Mouse (Mus musculus) liver, embryonic 14.5 days (tissue): ENCODE results near the gene B4galnt2. TPM values are rescaled to one million over a fixed set of nuclear protein-coding genes. Genes with fewer than 3 reads are reported as not detected.
"Not testable (repeated sequence)": the region's sequence is repeated elsewhere in the genome, so short reads cannot be mapped to it uniquely, and the experiment has no call there.

ENCODE experiments used
- ATAC-seq: fragments of 200-750 bp; cut with Nextera tagmentation; 2 replicates; pipeline ENCODE4 v1.8.0; 2017; ENCODE audit warnings: moderate number of reproducible peaks, mild to moderate bottlenecking, moderate library complexity; ENCODE audit not compliant: insufficient read depth
- DNase-seq, 3 experiments: peaks; one replicate each; pipeline ENCODE4 v3.0.0-alpha.2; 2012 to 2013; ENCODE audit warnings: low read depth in 3 of 3, low spot score in 3 of 3
- H3K27ac ChIP-seq: fragments of 300-500 bp; sonication (generic); 2 replicates; pipeline ENCODE4 v1.5.1; 2014; ENCODE audit warnings: moderate library complexity, mild to moderate bottlenecking, control low read depth, inconsistent platforms
- H3K27me3 ChIP-seq: fragments of 300-500 bp; sonication (generic); 2 replicates; pipeline ENCODE4 v1.6.1; 2014; ENCODE audit warnings: mild to moderate bottlenecking, low read length, moderate library complexity; ENCODE audit not compliant: control insufficient read depth, insufficient read depth
- H3K36me3 ChIP-seq: fragments of 300-500 bp; sonication (generic); replicated peaks from 2 replicates; pipeline ENCODE4 v1.6.1; 2014; ENCODE audit warnings: low read depth; ENCODE audit not compliant: control insufficient read depth, insufficient read depth
- H3K4me1 ChIP-seq, 2 experiments: fragments of 200-500 bp in 1 of 2; fragments of 300-500 bp in 1 of 2; sonication (generic) in 1 of 2; replicated peaks; 2 replicates each; pipeline ENCODE4 v1.6.1; 2012 to 2014; ENCODE audit warnings: antibody characterized with exemption in 1 of 2, inconsistent platforms in 1 of 2, low read length in 1 of 2; ENCODE audit not compliant: control insufficient read depth in 2 of 2, insufficient read depth in 2 of 2
- H3K4me2 ChIP-seq: fragments of 300-500 bp; sonication (generic); 2 replicates; pipeline ENCODE4 v1.6.1; 2014; ENCODE audit warnings: low read depth, mild to moderate bottlenecking, control low read depth, moderate library complexity
- H3K4me3 ChIP-seq, 2 experiments: fragments of 200-500 bp in 1 of 2; fragments of 300-500 bp in 1 of 2; sonication (generic) in 1 of 2; 2 replicates each; pipeline ENCODE4 v1.5.1; 2012 to 2014; ENCODE audit warnings: low read depth in 2 of 2, low read length in 2 of 2, mild to moderate bottlenecking in 2 of 2, control low read depth in 1 of 2, inconsistent platforms in 1 of 2, moderate library complexity in 1 of 2; ENCODE audit not compliant: insufficient read depth in 1 of 2
- H3K9ac ChIP-seq: fragments of 300-500 bp; sonication (generic); replicated peaks from 2 replicates; pipeline ENCODE4 v1.6.1; 2014; ENCODE audit warnings: mild to moderate bottlenecking, control low read depth, moderate library complexity
- H3K9me3 ChIP-seq: fragments of 300-500 bp; sonication (generic); 2 replicates; pipeline ENCODE4 v1.6.1; 2016; ENCODE audit warnings: low read length, mixed read lengths; ENCODE audit not compliant: control insufficient read depth
- CTCF ChIP-seq: IDR thresholded peaks from 2 replicates; pipeline ENCODE4 v1.5.1; 2016; ENCODE audit warnings: antibody characterized with exemption, low read depth, control low read depth
- EP300 ChIP-seq: IDR thresholded peaks from 2 replicates; pipeline ENCODE4 v1.6.1; 2016; ENCODE audit warnings: antibody characterized with exemption, low read depth
- WGBS: fragments of 180-500 bp; shearing (Covaris S2); extraction: QIAGEN DNeasy Blood & Tissue Kit; methylation state at CpG from one replicate; pipeline ENCODE4 v1.1.7; 2014; ENCODE audit not compliant: insufficient replicate concordance; 5-methylcytosine and 5-hydroxymethylcytosine counted together
- polyA plus RNA-seq, 2 experiments: library from polyadenylated mRNA; depleted of rRNA in 1 of 2; stranded (reverse) in 1 of 2; unstranded in 1 of 2; fragments of >200 nt; fragmentation: Nextera tagmentation in 1 of 2; extraction: Ambion mirVana in 1 of 2; gene quantifications; 2 replicates each; pipeline versions ENCODE4 v1.2.1 to v1.2.3; 2012 to 2014

The B4galnt2 gene
- polyA plus RNA-seq, 2 experiments = 0.02 to 0.09 TPM

DNA sequence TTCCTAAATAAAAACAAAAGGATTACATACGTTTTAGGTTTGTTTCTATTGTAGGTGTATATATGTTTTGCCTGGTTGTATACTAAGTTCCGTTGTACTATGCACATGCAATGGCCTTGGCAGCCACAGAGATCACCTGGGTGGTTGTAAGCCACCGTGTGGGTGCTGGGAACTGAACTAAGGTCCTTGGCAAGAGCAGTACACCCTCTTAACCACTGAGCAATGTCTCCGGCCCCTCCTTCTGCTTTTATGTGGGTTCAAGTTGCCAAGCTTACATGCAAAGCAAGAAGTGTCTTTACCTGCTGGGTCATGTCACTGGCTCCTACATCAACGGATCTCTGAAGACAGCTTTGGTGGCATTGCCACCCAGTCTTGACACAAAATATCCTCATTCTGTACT, 38.6 kb upstream of the B4galnt2 start:
- ATAC-seq = no peak
- H3K27ac ChIP-seq = no peak overlapping the region
- TF ChIP-seq CTCF (no peak), EP300 (no peak)
- H3K9ac ChIP-seq = no peak overlapping the region
- H3K4me1 ChIP-seq = no peaks in the 10 kb centered on the region
- DNase-seq = no peak
- H3K36me3 ChIP-seq = no peaks in the 10 kb centered on the region
- H3K27me3 ChIP-seq = no peaks in the 10 kb centered on the region
- H3K9me3 ChIP-seq = no peaks in the 10 kb centered on the region
- 59% methylated on average over 5 of the region's 5 CpGs for WGBS
- H3K4me2 ChIP-seq = no peak overlapping the region
- no peak overlapping the region for H3K4me3 ChIP-seq

- H3K9ac ChIP-seq = no peak overlapping the region
- no peaks in the 10 kb centered on the region for H3K9me3 ChIP-seq
- H3K36me3 ChIP-seq = no peaks in the 10 kb centered on the region
- WGBS = 66% methylated on average over 13 of the region's 13 CpGs
- ATAC-seq (no peak), DNase-seq (no peak)
- H3K4me2 ChIP-seq = no peak overlapping the region
- TF ChIP-seq CTCF = no peak
- no peak for TF ChIP-seq EP300
- H3K27me3 ChIP-seq = no peaks in the 10 kb centered on the region
- H3K27ac ChIP-seq = no peak overlapping the region
- no peak overlapping the region for H3K4me3 ChIP-seq
- H3K4me1 ChIP-seq = no peaks in the 10 kb centered on the region
These were observed 31.3 kb upstream of the B4galnt2 start for GRCm38 (mm10) chr11:95945838-95946472.

GRCm38 (mm10) chr11:95939828-95940507, 25.3 kb upstream of the B4galnt2 start:
- H3K4me1 ChIP-seq = no peaks in the 10 kb centered on the region
- no peaks in the 10 kb centered on the region for H3K27me3 ChIP-seq
- H3K4me3 ChIP-seq = no peak overlapping the region
- TF ChIP-seq CTCF = peak; percentile 60
- no peak for TF ChIP-seq EP300
- no peak overlapping the region for H3K9ac ChIP-seq
- no peak overlapping the region for H3K4me2 ChIP-seq
- no peak overlapping the region for H3K27ac ChIP-seq
- ATAC-seq = no peak
- H3K9me3 ChIP-seq = no peaks in the 10 kb centered on the region
- H3K36me3 ChIP-seq = no peaks in the 10 kb centered on the region
- WGBS = 27% methylated on average over 11 of the region's 11 CpGs
- no peak for DNase-seq

GRCm38 (mm10) chr11:95936409-95936808, 21.7 kb upstream of the B4galnt2 start:
- no peaks in the 10 kb centered on the region for H3K9me3 ChIP-seq
- H3K4me1 ChIP-seq = no peaks in the 10 kb centered on the region
- TF ChIP-seq CTCF = no peak
- no peak for TF ChIP-seq EP300
- H3K4me2 ChIP-seq = no peak overlapping the region
- no peak overlapping the region for H3K4me3 ChIP-seq
- ATAC-seq = no peak
- H3K27me3 ChIP-seq = no peaks in the 10 kb centered on the region
- H3K27ac ChIP-seq = no peak overlapping the region
- 58% methylated on average over 6 of the region's 6 CpGs for WGBS
- no peak overlapping the region for H3K9ac ChIP-seq
- no peaks in the 10 kb centered on the region for H3K36me3 ChIP-seq
- DNase-seq = no peak

- 71% methylated on average over 8 of the region's 10 CpGs for WGBS
- H3K36me3 ChIP-seq, H3K27ac ChIP-seq, H3K9me3 ChIP-seq, H3K4me2 ChIP-seq, H3K4me1 ChIP-seq, H3K4me3 ChIP-seq, ATAC-seq, DNase-seq, H3K27me3 ChIP-seq, H3K9ac ChIP-seq: not testable (repeated sequence)
These were observed 17.5 kb upstream of the B4galnt2 start for GRCm38 (mm10) chr11:95932168-95932567.
